Mouse (Mus musculus) hindbrain, embryonic 13.5 days (tissue): ENCODE measurements around the gene Scgb1a1. TPM values are rescaled to one million over a fixed set of nuclear protein-coding genes. Genes with fewer than 3 reads are reported as not detected.
"Not testable (repeated sequence)": the region's sequence is repeated elsewhere in the genome, so short reads cannot be mapped to it uniquely, and the experiment has no call there.

Experiments used
- ATAC-seq: fragments of 200-750 bp; cut with Nextera tagmentation; 2 replicates; pipeline ENCODE4 v1.8.0; 2017; ENCODE audit warnings: moderate TSS enrichment; ENCODE audit not compliant: low FRiP score
- H3K27ac ChIP-seq: fragments of 300-500 bp; sonication (generic); 2 replicates; pipeline ENCODE4 v1.5.1; 2015; ENCODE audit warnings: inconsistent platforms, mild to moderate bottlenecking, moderate library complexity
- H3K27me3 ChIP-seq: fragments of 300-500 bp; sonication (generic); 2 replicates; pipeline ENCODE4 v1.6.1; 2015; ENCODE audit warnings: mild to moderate bottlenecking, inconsistent platforms
- H3K36me3 ChIP-seq: fragments of 300-500 bp; sonication (generic); 2 replicates; pipeline ENCODE4 v1.6.1; 2015; ENCODE audit warnings: mild to moderate bottlenecking, inconsistent platforms
- H3K4me1 ChIP-seq: fragments of 300-500 bp; sonication (generic); replicated peaks from 2 replicates; pipeline ENCODE4 v1.6.1; 2015; ENCODE audit warnings: inconsistent platforms
- H3K4me2 ChIP-seq: fragments of 300-500 bp; sonication (generic); 2 replicates; pipeline ENCODE4 v1.6.1; 2015; ENCODE audit warnings: inconsistent platforms, mild to moderate bottlenecking, moderate library complexity
- H3K4me3 ChIP-seq: fragments of 300-500 bp; sonication (generic); 2 replicates; pipeline ENCODE4 v1.5.1; 2015; ENCODE audit warnings: mild to moderate bottlenecking, inconsistent platforms
- H3K9ac ChIP-seq: fragments of 300-500 bp; sonication (generic); 2 replicates; pipeline ENCODE4 v1.6.1; 2015; ENCODE audit warnings: mild to moderate bottlenecking, inconsistent platforms
- H3K9me3 ChIP-seq: fragments of 300-500 bp; sonication (generic); 2 replicates; pipeline ENCODE4 v1.6.1; 2016; ENCODE audit warnings: inconsistent platforms
- WGBS: fragments of 180-500 bp; shearing (Covaris S2); methylation state at CpG from one replicate; pipeline ENCODE4 v1.1.7; 2015; 5-methylcytosine and 5-hydroxymethylcytosine counted together
- polyA plus RNA-seq: library from polyadenylated mRNA; unstranded; fragments of >200 nt; fragmentation: Nextera tagmentation; extraction: Ambion mirVana; gene quantifications from 2 replicates; pipeline ENCODE4 v1.2.1, GENCODE M21; 2015

Gene Scgb1a1
- polyA plus RNA-seq, 1 experiment from 2014 or later = not detected

DNA sequence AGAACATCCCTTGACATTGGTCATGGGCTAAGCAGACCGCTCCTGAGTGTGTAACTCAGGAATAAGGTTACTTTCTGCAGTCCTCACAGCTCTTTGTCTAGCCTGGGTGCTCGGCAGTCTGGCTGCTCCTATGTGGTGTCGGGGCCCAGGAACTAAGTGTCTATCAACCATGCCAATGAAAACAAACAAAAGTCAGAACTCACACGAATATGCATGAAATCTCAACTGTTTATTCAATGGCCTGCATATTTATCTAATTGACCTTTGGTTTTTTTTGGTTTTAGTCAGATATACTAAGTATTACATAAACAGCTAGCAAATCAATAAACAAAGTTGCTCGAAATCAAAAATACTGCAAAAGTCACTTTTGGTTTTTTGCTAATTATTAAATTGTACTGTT, 7.4 kb upstream of the Scgb1a1 start:
- Histone ChIP-seq H3K4me2 (no peak overlapping the region), H3K9me3 (no peaks in the 10 kb centered on the region), H3K9ac (no peak overlapping the region), H3K27me3 (no peaks in the 10 kb centered on the region), H3K4me1 (no peaks in the 10 kb centered on the region), H3K36me3 (no peaks in the 10 kb centered on the region), H3K4me3 (no peak overlapping the region), H3K27ac (no peak overlapping the region)
- WGBS = 68% methylated on average over 5 of the region's 5 CpGs
- no peak for ATAC-seq

DNA sequence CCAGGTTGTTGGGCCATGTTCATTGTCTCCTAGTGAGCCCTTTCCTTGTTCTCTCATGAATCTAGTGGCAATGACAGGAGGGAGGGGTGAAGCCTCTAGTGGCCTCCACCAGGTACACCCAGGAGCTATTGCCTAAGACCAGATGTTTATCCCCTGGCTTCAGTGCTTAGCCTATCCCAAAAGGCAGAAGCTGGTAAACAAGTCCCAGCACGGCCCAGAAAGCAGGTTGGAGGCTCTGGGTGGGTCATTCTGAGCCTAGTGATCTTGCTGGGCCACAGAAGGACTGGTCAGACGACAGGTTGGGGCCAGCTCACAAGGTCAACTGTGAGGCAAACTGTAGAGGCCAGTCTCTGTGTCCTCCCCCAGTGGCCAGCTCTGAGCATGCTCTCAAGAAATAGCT, 3.0 kb upstream of the Scgb1a1 start:
- no peak overlapping the region for H3K4me2 ChIP-seq
- no peak overlapping the region for H3K27ac ChIP-seq
- H3K4me1 ChIP-seq = no peaks in the 10 kb centered on the region
- no peak overlapping the region for H3K9ac ChIP-seq
- ATAC-seq = no peak
- H3K36me3 ChIP-seq = no peaks in the 10 kb centered on the region
- WGBS = 71% methylated on average over 2 of the region's 2 CpGs
- H3K9me3 ChIP-seq = no peaks in the 10 kb centered on the region
- H3K4me3 ChIP-seq = no peak overlapping the region
- no peaks in the 10 kb centered on the region for H3K27me3 ChIP-seq

DNA sequence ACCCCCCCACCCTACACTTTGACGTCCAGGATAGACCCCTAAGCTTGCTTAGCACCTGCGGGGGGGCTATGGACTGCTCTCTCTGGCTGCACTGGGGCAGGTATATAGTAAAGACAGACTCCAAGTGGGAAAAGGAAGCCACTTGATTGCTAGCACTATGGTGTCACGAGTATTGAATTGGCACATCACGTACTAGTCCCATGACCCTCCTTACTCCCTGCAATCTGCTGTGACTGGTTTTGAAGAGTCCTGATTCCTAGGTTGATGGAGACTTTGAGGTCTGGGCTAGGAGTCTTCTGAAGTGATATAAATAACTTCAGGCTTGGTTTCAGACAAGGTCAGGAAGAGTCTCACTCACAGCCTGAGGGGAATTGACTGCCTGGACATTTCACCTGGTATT, 2.4 kb upstream of the Scgb1a1 start:
- H3K9ac ChIP-seq = no peak overlapping the region
- no peaks in the 10 kb centered on the region for H3K36me3 ChIP-seq
- H3K9me3 ChIP-seq = no peaks in the 10 kb centered on the region
- H3K4me1 ChIP-seq = no peaks in the 10 kb centered on the region
- WGBS = 79% methylated on average over 4 of the region's 4 CpGs
- H3K27ac ChIP-seq = no peak overlapping the region
- no peak for ATAC-seq
- H3K4me3 ChIP-seq = no peak overlapping the region
- H3K27me3 ChIP-seq = no peaks in the 10 kb centered on the region
- no peak overlapping the region for H3K4me2 ChIP-seq

DNA sequence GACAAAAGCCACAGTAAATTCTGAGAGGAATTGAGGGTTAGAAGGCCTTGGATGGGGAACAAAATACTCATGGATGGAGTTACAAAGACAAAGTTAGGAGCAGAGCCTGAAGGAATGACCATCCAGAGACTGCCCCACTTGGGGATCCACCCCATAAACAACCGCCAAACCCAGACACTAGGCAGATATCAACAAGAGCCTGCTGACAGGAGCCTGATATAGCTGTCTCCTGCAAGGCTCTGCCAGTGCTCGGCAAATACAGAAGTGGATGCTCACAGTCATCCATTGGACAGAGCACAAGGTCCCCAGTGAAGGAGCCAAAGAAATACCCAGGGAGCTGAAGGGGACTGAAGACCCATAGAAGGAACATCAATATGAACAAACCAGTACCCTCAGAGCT, 3.9 kb downstream of the Scgb1a1 start:
- not testable (repeated sequence) for H3K27me3 ChIP-seq, H3K4me2 ChIP-seq, H3K9ac ChIP-seq, H3K36me3 ChIP-seq, H3K9me3 ChIP-seq, ATAC-seq, H3K4me3 ChIP-seq, H3K27ac ChIP-seq
- 81% methylated on average over 2 of the region's 2 CpGs for WGBS
- peaks cover 11% of the 10 kb centered on the region for H3K4me1 ChIP-seq

DNA sequence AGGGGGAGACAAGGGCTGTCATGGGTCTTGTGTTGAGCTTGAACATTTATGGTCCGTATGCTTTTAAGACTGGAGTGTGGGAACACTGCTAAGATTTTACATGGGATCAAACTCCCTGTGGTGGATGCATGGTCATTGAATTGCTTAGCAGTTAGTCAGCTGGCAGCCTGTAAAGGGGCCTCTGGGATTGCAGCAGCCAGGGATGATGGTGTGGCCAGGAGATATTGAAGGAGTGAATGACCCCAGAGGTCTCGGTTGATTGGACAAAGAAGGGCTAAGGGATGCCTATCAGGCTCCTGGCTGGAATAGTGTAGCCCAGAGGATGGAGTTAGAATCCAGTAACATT, 4.8 kb downstream of the Scgb1a1 start:
- H3K36me3 ChIP-seq = no peaks in the 10 kb centered on the region

DNA sequence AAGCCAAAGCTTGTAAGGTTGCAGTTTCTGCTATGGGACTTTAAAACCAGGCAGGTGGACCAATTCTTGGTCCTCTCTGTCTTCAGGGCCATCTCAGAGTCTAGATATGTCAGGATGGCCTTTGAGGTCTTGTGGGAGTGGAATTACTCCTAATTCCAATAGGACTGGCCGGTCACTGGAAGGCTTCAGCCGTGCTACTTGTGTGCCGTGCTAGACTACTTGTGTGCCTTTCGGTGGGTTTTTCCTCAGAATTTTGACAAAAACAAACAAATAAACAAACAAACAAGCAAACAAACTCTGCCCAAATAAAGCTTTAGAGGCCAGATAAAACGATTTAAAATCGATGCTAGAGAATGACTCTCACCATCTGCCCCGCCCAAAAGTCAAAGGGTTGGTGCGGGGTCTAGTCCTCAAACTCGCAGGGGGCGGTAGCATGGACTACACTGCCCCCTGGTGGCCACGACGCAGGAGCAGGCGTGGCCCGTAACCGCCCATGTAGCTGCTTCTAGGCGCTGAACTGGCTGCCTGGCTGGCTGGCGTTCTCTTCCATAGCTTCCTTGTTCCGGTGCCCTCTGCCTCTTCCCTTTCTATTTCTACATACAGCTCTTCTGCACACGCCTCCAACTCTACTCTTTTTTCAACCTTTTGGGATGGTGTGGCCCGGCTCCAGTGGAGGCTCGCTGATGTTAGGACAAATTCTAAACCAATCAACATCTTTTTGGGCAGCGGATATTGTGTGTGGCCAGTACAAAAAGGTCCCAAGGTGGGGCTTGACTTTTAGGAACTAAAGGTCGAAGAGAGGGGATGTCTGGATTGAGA, 5.4 kb downstream of the Scgb1a1 start:
- H3K27ac ChIP-seq = no peak overlapping the region
- H3K27me3 ChIP-seq = no peaks in the 10 kb centered on the region
- peak; percentile 94 for ATAC-seq
- peak overlapping the region; percentile 4; the same call in 1 of the 2 replicates for H3K4me3 ChIP-seq
- H3K9me3 ChIP-seq = no peaks in the 10 kb centered on the region
- H3K4me2 ChIP-seq = peak overlapping the region; percentile 28
- H3K4me1 ChIP-seq = peaks cover 11% of the 10 kb centered on the region
- H3K36me3 ChIP-seq = no peaks in the 10 kb centered on the region
- H3K9ac ChIP-seq = peak overlapping the region; percentile 43; the same call in 1 of the 2 replicates
- 18% methylated on average over 23 of the region's 23 CpGs for WGBS

More for the DNA sequence above, 4.8 kb downstream of the Scgb1a1 start:
- peaks cover 11% of the 10 kb centered on the region for H3K4me1 ChIP-seq
- no peak overlapping the region for H3K4me2 ChIP-seq
- peak; percentile 38 for ATAC-seq
- no peaks in the 10 kb centered on the region for H3K9me3 ChIP-seq
- no peak overlapping the region for H3K27ac ChIP-seq
- 83% methylated on average over 2 of the region's 2 CpGs for WGBS
- H3K4me3 ChIP-seq = no peak overlapping the region
- H3K27me3 ChIP-seq = no peaks in the 10 kb centered on the region
- H3K9ac ChIP-seq = no peak overlapping the region

DNA sequence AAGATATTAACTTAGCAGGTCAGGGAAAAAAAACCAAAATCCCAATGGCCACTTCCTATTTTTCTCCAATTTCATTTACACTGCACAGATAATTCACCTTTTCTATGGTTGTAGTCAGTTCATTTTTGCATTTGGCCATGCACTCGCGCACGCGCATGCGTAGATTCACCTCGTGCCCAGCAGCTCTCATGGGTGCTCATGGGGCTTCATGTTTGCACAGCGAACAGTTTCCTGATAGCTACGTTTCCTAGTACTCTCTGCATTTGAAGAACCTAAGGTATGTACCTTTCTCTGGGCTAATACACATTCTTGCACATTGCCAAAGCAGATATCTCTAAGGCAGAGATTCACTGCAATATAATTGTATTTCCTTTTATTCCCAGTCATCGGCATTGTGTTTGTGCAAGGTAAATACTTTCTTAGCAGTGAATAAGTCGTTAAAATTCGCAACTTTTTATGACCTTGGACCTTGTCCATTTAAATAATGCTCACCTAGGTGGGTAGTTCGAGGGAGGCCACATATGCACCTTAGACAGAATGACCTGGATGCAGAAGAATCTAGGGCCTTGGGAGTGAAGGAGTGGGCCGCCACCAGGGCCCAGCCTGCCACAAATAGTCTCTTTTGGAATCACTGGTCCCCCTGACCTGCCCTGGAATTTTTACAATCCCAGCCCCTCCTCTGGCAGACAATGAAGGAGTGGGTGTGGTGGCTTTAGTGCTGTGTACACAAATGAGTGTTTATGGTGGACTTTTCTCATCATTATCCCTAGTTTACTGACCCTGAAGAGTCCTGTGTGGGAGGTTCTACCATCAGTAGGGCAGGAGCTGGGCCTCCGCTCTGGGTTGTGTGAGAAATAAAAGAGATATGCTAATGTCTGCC, 6.2 kb downstream of the Scgb1a1 start:
- Histone ChIP-seq H3K4me3 (no peak overlapping the region), H3K27ac (no peak overlapping the region), H3K4me2 (no peak overlapping the region), H3K9ac (peak overlapping the region; percentile 24; the same call in 1 of the 2 replicates), H3K4me1 (peaks cover 11% of the 10 kb centered on the region), H3K9me3 (no peaks in the 10 kb centered on the region), H3K27me3 (no peaks in the 10 kb centered on the region), H3K36me3 (no peaks in the 10 kb centered on the region)
- WGBS = 86% methylated on average over 14 of the region's 14 CpGs
- peak; percentile 23; the same call in 1 of the 2 replicates for ATAC-seq

DNA sequence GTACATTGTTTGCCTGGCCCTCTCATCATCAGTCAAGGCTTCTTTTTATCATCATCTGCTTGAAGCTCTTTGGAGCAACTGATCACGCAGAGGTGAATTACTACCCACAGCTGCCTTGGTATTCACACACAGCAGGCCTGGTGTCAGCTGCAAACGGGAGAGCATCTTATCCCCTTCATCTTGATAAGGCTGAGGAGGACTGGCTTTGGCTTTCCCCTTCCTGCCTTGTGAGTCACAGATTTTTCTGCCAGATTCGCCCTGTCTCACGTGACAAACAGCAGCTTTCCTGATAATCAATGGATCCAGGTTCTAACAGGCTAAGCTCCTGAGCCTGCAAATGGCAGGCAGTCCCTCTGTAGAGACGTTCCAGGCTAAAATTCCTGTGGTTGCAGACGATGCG, 7.8 kb downstream of the Scgb1a1 start:
- no peak for ATAC-seq
- Histone ChIP-seq H3K27me3 (no peaks in the 10 kb centered on the region), H3K36me3 (no peaks in the 10 kb centered on the region), H3K9ac (no peak overlapping the region), H3K4me1 (peaks cover 11% of the 10 kb centered on the region), H3K27ac (no peak overlapping the region), H3K4me2 (no peak overlapping the region), H3K9me3 (no peaks in the 10 kb centered on the region), H3K4me3 (no peak overlapping the region)
- WGBS = 44% methylated on average over 7 of the region's 7 CpGs

DNA sequence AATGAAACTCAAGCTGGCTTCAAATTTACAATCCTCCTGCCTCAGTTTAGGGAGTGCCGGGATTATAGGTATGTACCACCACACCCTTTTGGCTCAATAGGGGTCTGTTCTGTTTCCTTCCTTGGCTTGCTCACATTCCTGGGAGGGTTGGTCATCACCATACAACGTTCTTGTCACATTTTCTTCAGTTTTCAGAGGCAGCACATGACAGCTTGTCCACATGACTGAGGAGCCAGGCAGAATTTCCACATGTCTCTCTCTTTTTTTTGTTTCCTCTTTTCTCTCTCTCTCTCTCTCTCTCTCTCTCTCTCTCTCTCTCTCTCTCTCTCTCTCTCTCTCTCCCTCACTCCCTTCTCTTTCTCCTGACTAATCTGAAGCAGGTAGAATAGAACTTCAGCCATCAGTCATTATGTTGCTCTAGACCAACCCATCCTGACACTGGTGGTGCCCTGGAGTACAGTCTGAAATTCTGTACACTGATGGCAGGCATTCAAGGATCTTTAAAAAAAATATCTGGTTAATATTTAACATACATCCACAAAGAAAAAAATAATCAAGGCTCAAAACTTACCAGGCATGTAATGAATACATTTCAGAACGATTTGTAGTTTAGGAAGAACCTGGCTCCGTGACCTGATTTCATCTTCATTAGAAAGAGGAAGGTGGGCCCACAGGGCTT, 10.6 kb downstream of the Scgb1a1 start:
- no peak overlapping the region for H3K4me2 ChIP-seq
- WGBS = 83% methylated on average over 4 of the region's 4 CpGs
- H3K4me3 ChIP-seq = no peak overlapping the region

DNA sequence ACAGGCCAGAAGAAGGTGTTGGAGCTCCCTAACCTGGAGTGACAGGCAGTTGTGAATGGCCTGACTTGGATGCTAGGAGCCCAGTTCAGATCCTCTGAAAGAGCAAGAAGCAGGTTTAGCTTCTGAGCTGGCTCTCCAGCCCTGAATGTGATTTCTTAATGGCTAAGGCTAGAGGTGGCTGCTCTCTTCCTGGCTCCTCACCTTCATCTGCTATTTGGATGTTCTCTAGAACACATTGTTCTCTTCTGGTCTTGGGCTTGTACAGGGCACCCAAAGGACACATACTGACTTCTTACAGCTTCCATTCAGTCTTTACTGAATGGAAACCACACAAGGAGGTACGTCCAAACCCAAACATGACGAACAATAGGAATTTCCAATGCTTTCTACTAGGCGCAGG, 11.7 kb downstream of the Scgb1a1 start:
- ATAC-seq = no peak
- 88% methylated on average over 3 of the region's 3 CpGs for WGBS
- H3K27ac ChIP-seq = no peak overlapping the region

More for the DNA sequence above, 10.6 kb downstream of the Scgb1a1 start:
- H3K4me1 ChIP-seq = peaks cover 5% of the 10 kb centered on the region
- no peaks in the 10 kb centered on the region for H3K9me3 ChIP-seq
- H3K36me3 ChIP-seq = no peaks in the 10 kb centered on the region
- no peak overlapping the region for H3K9ac ChIP-seq
- H3K27me3 ChIP-seq = no peaks in the 10 kb centered on the region
- no peak overlapping the region for H3K27ac ChIP-seq
- no peak for ATAC-seq

DNA sequence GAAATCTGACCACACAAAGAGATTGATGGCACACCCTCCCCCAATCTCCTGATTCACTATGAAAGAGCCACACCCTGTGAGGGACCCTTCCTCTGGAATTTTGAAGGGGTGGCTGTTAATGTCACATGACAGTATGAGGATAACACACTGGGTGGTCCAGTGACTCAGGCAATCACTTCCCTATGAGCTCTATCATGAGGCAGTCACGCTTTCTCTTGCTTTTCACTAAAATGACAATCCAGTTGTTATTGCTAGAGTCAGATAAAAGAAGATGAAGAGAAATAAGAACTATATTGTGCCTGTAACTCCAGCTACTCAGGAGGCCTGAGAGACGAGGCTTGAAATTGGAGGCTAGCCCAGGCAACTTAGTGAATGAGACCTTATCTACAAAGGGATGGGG, 12.2 kb downstream of the Scgb1a1 start:
- Histone ChIP-seq H3K9ac (no peak overlapping the region), H3K9me3 (no peaks in the 10 kb centered on the region), H3K27ac (no peak overlapping the region), H3K4me1 (peaks cover 15% of the 10 kb centered on the region), H3K36me3 (no peaks in the 10 kb centered on the region), H3K4me2 (no peak overlapping the region), H3K4me3 (no peak overlapping the region), H3K27me3 (no peaks in the 10 kb centered on the region)
- ATAC-seq = no peak
- WGBS = 79% methylated on average over 2 of the region's 2 CpGs

More for the DNA sequence above, 11.7 kb downstream of the Scgb1a1 start:
- H3K4me2 ChIP-seq = no peak overlapping the region
- no peak overlapping the region for H3K4me3 ChIP-seq
- H3K9ac ChIP-seq = no peak overlapping the region
- no peaks in the 10 kb centered on the region for H3K27me3 ChIP-seq
- no peaks in the 10 kb centered on the region for H3K9me3 ChIP-seq
- no peaks in the 10 kb centered on the region for H3K36me3 ChIP-seq
- H3K4me1 ChIP-seq = peaks cover 10% of the 10 kb centered on the region

DNA sequence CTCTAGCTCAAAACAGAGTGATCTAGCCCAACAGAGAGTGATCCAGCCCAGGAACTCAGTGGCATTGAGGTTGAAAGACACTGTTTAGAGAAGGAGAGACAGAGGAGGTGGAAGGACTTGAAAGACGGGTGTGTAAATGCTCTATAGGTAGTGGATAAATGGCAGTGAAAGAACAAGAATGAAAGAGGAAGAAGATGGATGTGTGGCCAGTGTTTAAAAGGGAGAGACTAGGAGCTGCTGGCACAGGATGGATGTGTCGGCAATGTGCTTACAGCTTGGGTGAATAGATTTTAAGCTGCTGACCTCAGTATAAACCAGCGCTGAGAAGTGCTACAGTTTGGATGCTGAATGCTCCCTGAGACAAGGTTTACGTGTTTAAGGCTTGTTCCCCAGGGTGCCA, 13.3 kb downstream of the Scgb1a1 start:
- H3K4me1 ChIP-seq = peaks cover 20% of the 10 kb centered on the region
- no peaks in the 10 kb centered on the region for H3K9me3 ChIP-seq
- no peak overlapping the region for H3K9ac ChIP-seq
- no peak overlapping the region for H3K4me3 ChIP-seq
- no peak for ATAC-seq
- 73% methylated on average over 4 of the region's 4 CpGs for WGBS
- no peak overlapping the region for H3K4me2 ChIP-seq
- H3K36me3 ChIP-seq = no peaks in the 10 kb centered on the region
- H3K27ac ChIP-seq = no peak overlapping the region
- no peaks in the 10 kb centered on the region for H3K27me3 ChIP-seq
